Mouse (Mus musculus): ENCODE data around the gene Inppl1.
A peak's percentile ranks its signal among the peaks of the same experiment; 100 is the strongest.

DNA sequence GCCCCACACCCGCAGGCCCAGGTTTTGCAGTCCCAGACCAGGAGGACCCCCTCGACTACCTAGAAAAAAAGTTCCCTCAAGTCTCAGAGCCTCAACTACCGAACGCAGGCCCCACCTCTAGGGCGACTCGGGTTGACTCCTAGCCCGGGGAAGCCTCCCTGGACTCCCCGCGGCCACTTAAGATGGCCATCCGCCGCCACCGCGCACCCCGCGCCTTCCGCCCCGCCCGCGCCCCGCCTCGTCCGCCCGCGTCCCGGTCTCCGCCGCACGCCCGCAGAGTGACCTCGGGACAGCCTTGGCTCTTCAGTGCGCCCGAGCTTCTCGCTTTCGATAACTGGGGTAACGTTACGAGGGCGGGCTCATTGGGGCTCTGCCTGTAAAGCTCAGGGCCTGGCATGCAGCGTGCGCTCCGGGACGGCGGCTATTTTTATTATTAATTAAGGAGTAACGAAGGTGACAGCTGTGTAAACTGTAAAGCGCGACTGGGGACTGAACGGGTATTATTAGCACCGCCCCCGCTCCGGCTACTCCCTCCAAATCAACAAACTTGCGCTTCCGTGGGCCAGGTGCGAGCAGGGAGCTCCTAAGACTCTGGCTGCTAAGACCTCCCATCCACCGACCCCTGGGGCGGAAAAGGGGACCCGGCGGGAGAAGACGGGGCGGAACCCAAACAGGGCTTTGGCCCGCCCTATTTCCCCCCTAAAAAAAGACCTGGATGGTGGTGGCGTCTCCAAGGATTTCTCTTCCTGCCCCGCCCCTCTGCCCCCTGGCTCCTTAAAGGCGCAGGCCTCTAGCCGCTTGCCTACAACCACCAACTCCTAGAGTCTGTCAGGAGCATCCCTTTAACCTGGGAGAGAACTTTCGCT is at the start of gene Inppl1:
- TF ChIP-seq CTCF (IDR thresholded peaks at IDR 0.05; ENCODE audit: control insufficient read depth, insufficient read depth, insufficient replicate concordance, low read depth, low read length) (no peak), POLR2A (IDR thresholded peaks at IDR 0.05; ENCODE audit: control insufficient read depth, low read depth, low read length) (peak; percentile 31)

Measured in testis, adult 2 months (tissue).